Mouse (Mus musculus) urinary bladder, postnatal 14 days (tissue): ENCODE data around the gene Ptprd.

ENCODE experiments used
- DNase-seq: peaks from one replicate; pipeline ENCODE4 v3.0.0; 2021; ENCODE audit warnings: low spot score

The Ptprd gene

GRCm38 (mm10) chr4:77248918-77249317 lies 962.8 kb downstream of the Ptprd start:
- no peak for DNase-seq

DNA sequence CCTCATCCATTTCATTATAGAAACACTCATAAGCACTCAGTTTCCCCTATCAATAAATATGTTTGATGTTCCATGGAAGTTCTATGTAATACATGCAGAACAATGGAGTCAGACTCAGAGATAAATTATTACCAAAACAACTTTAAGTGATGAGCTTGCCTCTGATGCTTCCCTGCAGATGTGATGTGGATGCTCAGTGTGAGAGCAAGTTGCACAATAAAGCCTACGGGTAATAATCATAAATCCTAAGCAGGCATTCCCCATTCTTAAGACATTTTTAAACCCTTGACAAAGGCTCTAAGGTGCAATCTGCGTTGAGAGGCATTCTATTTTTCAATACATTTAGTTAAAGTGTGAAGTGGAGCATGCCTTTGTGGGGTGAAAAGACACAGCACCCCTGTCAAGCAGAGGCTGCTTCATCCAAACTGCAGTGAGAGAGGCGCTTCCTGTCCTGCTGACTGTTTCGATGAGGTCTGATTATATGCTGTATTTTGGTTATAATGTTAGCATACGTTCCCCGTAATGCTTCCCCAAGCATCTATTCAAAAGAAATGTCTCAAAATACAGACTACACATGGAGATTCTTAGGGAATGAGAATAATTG lies 969.8 kb downstream of the Ptprd start:
- DNase-seq = no peak

- DNase-seq = no peak
Observed at GRCm38 (mm10) chr4:77238144-77238543, 973.6 kb downstream of the Ptprd start.

- DNase-seq = no peak
Observed at GRCm38 (mm10) chr4:77233243-77233642, 978.5 kb downstream of the Ptprd start.

- no peak for DNase-seq
Observed at GRCm38 (mm10) chr4:77168866-77169265, 1042.9 kb downstream of the Ptprd start.

- no peak for DNase-seq
Observed at GRCm38 (mm10) chr4:77157601-77158000, 1054.2 kb downstream of the Ptprd start.

DNA sequence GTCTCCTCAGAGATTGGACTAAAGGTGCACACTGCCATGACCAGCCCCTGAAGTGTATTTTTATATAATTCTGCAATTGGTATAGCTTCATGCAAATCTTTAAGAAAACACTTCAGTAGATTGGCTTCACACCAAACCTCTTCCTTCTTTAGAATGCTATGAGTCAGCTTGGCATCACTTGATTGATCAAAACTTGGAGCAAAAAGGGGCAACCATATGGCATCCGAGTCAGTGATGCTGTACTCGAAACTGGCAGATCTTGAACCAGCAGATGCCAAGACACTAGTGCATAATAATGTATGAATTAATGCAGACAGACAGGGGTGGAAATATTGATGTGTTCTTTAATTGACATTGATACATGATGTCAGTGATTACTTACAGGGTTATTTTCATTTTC lies 1056.2 kb downstream of the Ptprd start:
- DNase-seq = no peak

- no peak for DNase-seq
Observed at GRCm38 (mm10) chr4:77155037-77155436, 1056.7 kb downstream of the Ptprd start.

DNA sequence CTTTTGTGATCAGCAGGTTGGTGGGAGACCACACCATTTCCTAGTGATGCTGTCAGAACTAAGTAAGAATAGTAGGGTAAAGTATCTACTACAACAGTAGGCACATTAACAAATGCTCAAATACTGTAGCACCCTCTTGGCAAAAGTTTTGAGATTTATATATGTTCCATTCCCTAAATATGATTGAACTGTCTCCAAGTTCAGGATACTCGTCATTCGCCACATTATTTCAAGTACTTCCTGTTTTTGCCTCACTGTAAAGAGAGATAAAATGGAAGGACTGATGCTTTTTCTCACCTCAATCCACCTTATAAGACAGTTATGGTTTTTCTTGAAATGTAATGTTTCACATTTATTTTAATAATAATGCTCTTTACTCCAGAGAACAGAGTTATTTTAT lies 1086.9 kb downstream of the Ptprd start:
- DNase-seq = no peak

GRCm38 (mm10) chr4:77110894-77111293 lies 1100.9 kb downstream of the Ptprd start:
- DNase-seq = no peak

DNA sequence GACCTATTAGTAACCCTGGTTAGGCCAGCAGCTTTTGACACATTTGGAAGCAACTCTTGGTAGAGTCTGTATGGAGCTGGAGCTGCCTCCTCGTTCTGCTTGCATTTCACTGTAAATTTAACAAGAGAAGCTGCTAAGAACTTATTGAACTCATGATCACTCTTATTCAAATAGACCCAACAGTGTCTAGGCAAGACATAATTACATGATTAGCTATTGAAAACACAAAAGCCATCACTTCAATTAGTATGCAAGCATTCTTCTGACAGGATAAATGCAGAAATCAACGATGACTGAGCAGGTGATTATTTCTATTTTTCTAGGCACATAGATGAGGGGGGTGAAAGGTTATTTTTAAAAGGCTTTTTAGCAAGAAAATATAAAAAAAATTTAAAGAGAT lies 1104.5 kb downstream of the Ptprd start:
- no peak for DNase-seq

GRCm38 (mm10) chr4:77083165-77083564 lies 1128.6 kb downstream of the Ptprd start:
- peak; percentile 33 for DNase-seq

DNA sequence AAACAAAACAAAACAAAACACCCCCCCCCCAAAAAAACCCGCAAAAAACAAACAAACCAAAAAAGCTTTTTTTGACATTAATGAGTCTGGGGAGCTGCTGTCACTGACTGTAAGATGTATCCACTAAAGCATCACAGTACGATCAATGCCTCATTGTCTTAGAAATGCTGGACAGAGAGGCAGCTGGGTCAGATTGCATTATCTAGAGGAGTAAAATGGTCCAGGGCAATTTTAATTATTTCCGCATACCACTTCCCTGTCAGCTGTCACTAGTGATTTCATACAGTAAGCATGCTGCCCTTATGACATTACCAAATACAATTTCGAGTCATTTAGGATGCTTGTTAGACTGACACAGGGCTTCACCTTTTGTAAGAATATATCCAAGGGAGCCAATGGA lies 1134.2 kb downstream of the Ptprd start:
- DNase-seq = no peak

DNA sequence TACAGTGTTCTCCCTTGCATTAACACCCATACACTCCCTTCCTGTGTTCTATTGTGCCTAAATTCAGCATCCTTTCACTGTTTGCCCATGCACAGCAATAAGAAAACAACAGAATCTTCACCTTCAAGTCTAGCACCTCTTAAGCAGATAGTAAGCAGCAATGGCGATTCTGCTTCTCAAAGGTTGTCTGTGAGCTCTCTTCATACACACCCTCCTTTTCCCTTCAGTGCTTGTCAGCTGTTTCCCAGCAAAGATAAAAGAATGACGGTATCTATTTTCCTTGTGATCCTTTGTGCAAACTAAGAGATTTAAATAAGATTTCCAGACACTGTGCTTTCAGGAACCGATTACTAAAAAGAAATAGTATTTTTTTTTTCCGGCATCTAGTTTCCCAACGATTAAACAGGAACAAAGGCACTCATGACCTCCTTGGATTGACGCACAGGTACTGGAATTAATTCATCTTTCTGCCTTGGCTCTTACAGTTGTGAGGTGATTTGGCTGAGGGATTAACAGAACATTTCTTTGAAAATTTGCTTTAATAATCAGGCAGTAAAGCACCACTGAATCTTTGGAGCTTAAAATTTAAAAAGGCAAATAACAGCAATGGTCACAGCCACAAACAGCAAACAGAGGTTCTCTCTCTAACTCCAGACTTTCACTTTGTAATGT lies 1161.1 kb downstream of the Ptprd start:
- no peak for DNase-seq

DNA sequence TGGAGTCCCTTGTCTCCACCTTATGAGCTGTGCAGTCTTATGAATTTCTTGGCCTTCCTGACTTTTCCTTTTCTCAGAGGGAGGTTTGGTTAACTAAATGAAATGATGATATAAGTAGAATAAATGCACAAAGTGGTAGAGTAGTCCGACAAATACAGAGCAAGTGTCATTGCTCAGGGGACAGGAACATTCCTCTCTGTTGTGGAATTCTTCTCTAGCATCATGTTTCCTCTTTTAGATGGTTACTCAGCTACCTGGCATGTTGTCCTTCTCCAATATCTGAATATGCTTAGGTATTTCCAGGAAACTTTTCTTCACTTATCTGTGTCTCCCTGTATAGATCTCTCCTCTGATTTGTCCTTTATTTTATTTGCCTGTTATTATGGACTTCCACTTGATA lies 1207.3 kb downstream of the Ptprd start:
- no peak for DNase-seq

- no peak for DNase-seq
Observed at GRCm38 (mm10) chr4:76996172-76996571, 1215.6 kb downstream of the Ptprd start.

DNA sequence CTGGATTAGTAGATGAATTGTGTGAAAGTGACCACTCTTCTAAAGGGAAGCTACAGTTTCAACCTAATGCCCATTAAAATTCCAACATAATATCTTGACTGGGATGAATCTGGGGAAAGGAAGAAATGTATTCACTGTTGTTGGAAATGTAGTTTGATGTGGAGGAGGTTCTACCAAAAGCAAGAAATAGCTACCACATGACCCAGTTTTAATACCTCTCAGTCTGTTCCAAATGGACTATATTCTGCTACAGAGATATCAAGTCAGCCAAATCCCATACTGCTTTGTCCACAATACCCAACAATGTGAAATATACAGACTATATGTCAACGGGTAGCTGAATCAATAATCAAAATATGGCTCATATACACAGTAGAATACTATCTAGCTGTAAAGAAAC lies 1221.8 kb downstream of the Ptprd start:
- DNase-seq = no peak

DNA sequence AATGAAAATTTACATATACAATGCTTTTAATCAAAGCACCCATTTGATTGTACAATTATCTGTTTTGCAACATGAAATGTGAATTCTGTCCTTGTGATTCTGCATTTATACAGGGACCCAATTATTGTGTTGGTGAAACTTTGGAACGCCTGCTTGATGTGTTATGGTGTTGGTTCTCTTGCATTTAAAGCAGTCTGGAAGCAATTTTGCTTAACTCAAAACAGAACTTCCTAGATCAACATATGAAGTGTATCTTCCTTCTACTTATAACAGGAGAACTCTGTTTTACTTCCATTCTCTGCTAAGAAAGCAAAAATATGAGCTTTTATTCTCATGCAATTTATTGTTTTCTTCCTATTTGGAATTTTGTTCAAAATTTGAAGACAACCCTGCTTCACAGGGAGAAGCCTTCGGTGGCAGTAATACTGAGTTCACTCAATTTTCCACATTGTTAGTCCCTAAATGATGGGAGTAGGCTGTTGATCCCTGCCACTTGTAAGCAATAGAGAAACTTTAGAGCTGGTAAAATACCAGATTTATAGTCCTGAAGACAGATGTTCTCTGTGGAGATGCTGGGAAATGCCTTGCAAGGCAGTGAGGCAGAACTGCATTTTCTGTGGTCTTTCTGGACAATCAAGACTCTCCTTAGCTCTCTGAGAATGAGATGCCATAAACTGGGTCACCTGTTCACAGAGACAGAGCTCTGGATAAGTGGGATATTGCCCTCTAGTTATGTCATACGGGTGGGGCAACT lies 1234.5 kb downstream of the Ptprd start:
- no peak for DNase-seq

GRCm38 (mm10) chr4:76948251-76948650 lies 1263.5 kb downstream of the Ptprd start:
- DNase-seq = peak; percentile 15

- no peak for DNase-seq
Observed at GRCm38 (mm10) chr4:76941382-76942360, 1270.1 kb downstream of the Ptprd start.

GRCm38 (mm10) chr4:76931559-76931958 lies 1280.2 kb downstream of the Ptprd start:
- DNase-seq = no peak

GRCm38 (mm10) chr4:76913532-76914150 lies 1298.1 kb downstream of the Ptprd start:
- no peak for DNase-seq
